Mouse (Mus musculus) limb, embryonic 11.5 days (tissue): ENCODE results near the gene Gpkow. TPM values are rescaled to one million over a fixed set of nuclear protein-coding genes. Genes with fewer than 3 reads are reported as not detected.
A peak's percentile ranks its signal among the peaks of the same experiment; 100 is the strongest.

Experiments
- ATAC-seq: fragments of 200-750 bp; cut with Nextera tagmentation; 2 replicates; pipeline ENCODE4 v1.8.0; 2017; ENCODE audit warnings: low read depth; ENCODE audit not compliant: insufficient number of reproducible peaks, low FRiP score, low TSS enrichment
- DNase-seq: peaks from one replicate; pipeline ENCODE4 v3.0.0-alpha.2; 2015; ENCODE audit warnings: low spot score
- H3K27ac ChIP-seq: fragments of 300-500 bp; sonication (generic); replicated peaks from 2 replicates; pipeline ENCODE4 v1.5.1; 2014; ENCODE audit warnings: low read depth, mild to moderate bottlenecking, low read length
- H3K27me3 ChIP-seq: fragments of 300-500 bp; sonication (generic); 2 replicates; pipeline ENCODE4 v1.6.1; 2014; ENCODE audit warnings: mild to moderate bottlenecking, low read length, mixed read lengths; ENCODE audit not compliant: control insufficient read depth, insufficient read depth
- H3K36me3 ChIP-seq: fragments of 300-500 bp; sonication (generic); 2 replicates; pipeline ENCODE4 v1.6.1; 2014; ENCODE audit warnings: mild to moderate bottlenecking, low read length, moderate library complexity, mixed read lengths; ENCODE audit not compliant: control insufficient read depth, insufficient read depth
- H3K4me1 ChIP-seq: fragments of 300-500 bp; sonication (generic); 2 replicates; pipeline ENCODE4 v1.6.1; 2014; ENCODE audit warnings: low read length, mixed read lengths; ENCODE audit not compliant: control insufficient read depth, insufficient read depth
- H3K4me2 ChIP-seq: fragments of 300-500 bp; sonication (generic); 2 replicates; pipeline ENCODE4 v1.6.1; 2014; ENCODE audit warnings: low read depth, mild to moderate bottlenecking, moderate library complexity; ENCODE audit not compliant: severe bottlenecking
- H3K4me3 ChIP-seq: fragments of 300-500 bp; sonication (generic); 2 replicates; pipeline ENCODE4 v1.5.1; 2014; ENCODE audit warnings: low read depth, low read length
- H3K9ac ChIP-seq: fragments of 300-500 bp; sonication (generic); 2 replicates; pipeline ENCODE4 v1.6.1; 2014; ENCODE audit warnings: mild to moderate bottlenecking, low read length
- H3K9me3 ChIP-seq: fragments of 300-500 bp; sonication (generic); 2 replicates; pipeline ENCODE4 v1.6.1; 2016; ENCODE audit warnings: low read length; ENCODE audit not compliant: control insufficient read depth
- WGBS: fragments of 180-500 bp; shearing (Covaris S2); extraction: QIAGEN DNeasy Blood & Tissue Kit; methylation state at CpG from one replicate; pipeline ENCODE4 v1.1.7; 2014; 5-methylcytosine and 5-hydroxymethylcytosine counted together
- polyA plus RNA-seq: library from polyadenylated mRNA; unstranded; fragments of >200 nt; fragmentation: Nextera tagmentation; extraction: Ambion mirVana; gene quantifications from 2 replicates; pipeline ENCODE4 v1.2.1, GENCODE M21; 2014

Gene Gpkow
- 40.9 and 43.4 TPM in 2 replicates for polyA plus RNA-seq

DNA sequence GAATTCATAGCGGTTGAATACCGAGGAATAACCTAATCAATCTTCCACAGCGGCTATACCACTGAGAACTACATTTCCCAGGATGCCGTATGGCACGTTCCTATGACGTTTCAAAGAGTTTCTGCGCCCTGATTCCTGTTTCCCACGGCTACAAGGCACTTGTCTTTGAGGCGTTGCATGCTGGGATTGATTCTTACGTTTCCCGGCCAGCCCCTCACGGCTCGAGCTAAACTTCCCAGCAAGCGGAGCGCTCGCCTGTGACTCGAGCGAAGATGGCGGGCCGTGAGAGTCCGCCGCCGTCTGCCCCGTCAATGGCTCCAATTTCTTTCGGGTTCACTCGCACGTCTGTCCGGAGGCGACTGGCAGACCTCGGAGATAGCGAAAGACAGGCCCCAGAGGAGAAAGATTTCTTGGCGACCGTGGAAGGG lies at the start of gene Gpkow:
Gene Gpkow (plus strand): TSS at position 178 of the 428 bp plus-strand sequence.
- H3K27me3 ChIP-seq = no peaks in the 10 kb centered on the region
- peak within 1 kb of the TSS; percentile 57 for H3K4me3 ChIP-seq
- no peaks in the 10 kb centered on the region for H3K4me1 ChIP-seq
- H3K27ac ChIP-seq = no peak within 1 kb of the TSS
- no peaks in the 10 kb centered on the region for H3K36me3 ChIP-seq
- DNase-seq (peak; percentile 76), ATAC-seq (peak; percentile 86)
- peak within 1 kb of the TSS; percentile 41 for H3K4me2 ChIP-seq
- H3K9me3 ChIP-seq = no peaks in the 10 kb centered on the region
- peak within 1 kb of the TSS; percentile 58 for H3K9ac ChIP-seq
- 13% methylated on average over 33 of the region's 33 CpGs for WGBS

DNA sequence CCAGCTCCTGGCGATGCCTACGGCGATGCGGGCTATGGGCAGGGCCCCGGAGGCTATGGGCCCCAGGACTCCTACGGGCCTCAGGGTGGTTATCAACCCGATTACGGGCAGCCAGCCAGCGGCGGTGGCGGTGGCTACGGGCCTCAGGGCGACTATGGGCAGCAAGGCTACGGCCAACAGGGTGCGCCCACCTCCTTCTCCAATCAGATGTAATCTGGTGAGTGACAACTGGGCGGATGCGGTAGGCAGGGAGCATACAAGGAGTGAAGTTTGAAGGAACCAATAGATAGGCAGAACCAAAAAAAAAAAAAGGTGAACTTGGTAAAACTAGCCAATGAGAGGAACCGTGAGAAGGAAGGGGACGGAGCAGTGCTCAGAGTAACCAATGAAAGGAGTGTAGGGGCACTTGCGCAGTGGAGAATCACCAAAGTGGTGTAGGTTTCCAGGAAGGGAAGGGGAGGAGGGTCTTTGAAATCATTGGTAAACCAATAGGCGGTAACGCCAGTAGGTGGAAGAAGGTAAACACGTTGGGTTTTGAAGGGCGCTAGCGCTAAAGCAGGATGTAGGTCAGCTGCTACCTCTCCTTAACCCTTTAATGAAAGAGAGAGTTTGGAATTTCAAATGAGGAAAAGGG lies 48.1 kb upstream of the Gpkow start:
- Histone ChIP-seq H3K4me1 (no peaks in the 10 kb centered on the region), H3K9me3 (no peaks in the 10 kb centered on the region), H3K27ac (0 out of 2 replicates have a peak overlapping the region, but pooled peaks have one; percentile 30), H3K9ac (peak overlapping the region; percentile 65), H3K4me3 (peak overlapping the region; percentile 36), H3K4me2 (peak overlapping the region; percentile 60), H3K27me3 (no peaks in the 10 kb centered on the region), H3K36me3 (no peaks in the 10 kb centered on the region)
- WGBS = 18% methylated on average over 25 of the region's 25 CpGs
- DNase-seq = peak; percentile 72
- ATAC-seq = peak; percentile 97

DNA sequence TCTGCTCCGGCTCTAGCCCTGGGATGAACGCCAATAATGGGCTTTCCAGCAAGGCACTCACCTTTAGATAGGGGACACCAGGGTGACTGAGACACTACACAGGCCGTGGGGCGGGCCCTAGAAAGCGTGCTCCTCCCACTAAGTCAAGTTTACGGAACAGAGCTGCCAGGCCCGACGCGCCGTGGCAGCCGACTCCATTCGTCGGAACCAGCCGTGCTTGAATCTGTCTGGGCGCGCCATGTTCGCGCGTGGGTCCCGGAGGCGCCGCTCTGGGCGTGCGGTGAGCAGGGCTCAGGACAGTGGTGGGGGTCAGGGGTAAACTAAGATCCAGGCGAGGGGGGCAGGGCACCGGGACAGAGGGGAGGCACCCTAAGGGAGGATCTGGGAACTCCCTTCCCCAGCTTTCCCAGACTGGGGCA lies 39.7 kb upstream of the Gpkow start, which contains the start of gene Prickle3:
Gene Prickle3 (plus strand): TSS at position 40 of the 419 bp plus-strand sequence.
- H3K27ac ChIP-seq = peak within 1 kb of the TSS; percentile 42; the same call in 1 of the 2 replicates
- no peak for DNase-seq
- H3K4me3 ChIP-seq = peak within 1 kb of the TSS; percentile 38
- H3K4me2 ChIP-seq = peak within 1 kb of the TSS; percentile 47
- no peaks in the 10 kb centered on the region for H3K36me3 ChIP-seq
- H3K9me3 ChIP-seq = no peaks in the 10 kb centered on the region
- H3K27me3 ChIP-seq = no peaks in the 10 kb centered on the region
- 11% methylated on average over 25 of the region's 26 CpGs for WGBS
- ATAC-seq = peak; percentile 46; the same call in 1 of the 2 replicates
- H3K9ac ChIP-seq = peak within 1 kb of the TSS; percentile 56
- H3K4me1 ChIP-seq = no peaks in the 10 kb centered on the region

DNA sequence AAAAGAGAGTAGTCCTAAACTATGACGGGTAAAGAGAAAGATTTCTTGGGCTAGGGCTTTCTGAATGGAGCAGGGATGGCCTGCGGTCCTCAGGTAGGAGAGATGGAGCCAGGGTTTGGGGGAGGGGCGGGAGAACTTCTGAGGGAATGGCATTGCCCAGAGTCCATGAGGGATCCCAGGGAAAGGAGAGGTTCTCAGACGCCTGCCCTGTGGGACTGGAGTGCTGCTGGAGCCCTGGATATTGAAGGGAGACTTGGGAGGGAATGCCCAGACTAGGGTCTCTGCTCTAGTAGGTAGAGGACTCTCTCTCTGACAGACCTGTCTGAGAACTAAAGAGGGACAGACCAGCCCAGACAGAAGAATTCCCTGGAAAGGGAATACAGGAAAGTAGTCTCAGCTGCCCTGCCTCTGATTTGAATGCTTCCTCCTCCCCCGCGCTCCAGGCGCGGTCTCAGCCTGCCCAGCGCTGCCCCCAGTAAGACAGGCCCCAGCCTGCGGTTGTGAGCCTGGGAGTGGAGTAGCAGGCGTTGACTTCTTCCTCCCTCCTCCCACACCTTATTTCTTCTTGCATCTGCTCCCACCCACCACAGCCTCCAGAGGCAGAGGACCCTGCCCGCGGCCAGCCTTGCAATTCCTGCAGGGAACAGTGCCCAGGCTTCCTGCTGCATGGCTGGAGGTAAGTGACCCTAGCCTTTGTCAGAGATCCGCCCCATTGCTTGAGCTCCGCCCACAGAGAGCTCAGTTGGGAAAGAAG lies 38.7 kb upstream of the Gpkow start:
- no peaks in the 10 kb centered on the region for H3K27me3 ChIP-seq
- 26% methylated on average over 13 of the region's 15 CpGs for WGBS
- peak overlapping the region; percentile 22 for H3K9ac ChIP-seq
- peak; percentile 51 for DNase-seq
- no peaks in the 10 kb centered on the region for H3K36me3 ChIP-seq
- H3K27ac ChIP-seq = peak overlapping the region; percentile 42; the same call in 1 of the 2 replicates
- ATAC-seq = peak; percentile 73
- peak overlapping the region; percentile 38; the same call in 1 of the 2 replicates for H3K4me3 ChIP-seq
- H3K9me3 ChIP-seq = no peaks in the 10 kb centered on the region
- no peaks in the 10 kb centered on the region for H3K4me1 ChIP-seq
- peak overlapping the region; percentile 47 for H3K4me2 ChIP-seq

DNA sequence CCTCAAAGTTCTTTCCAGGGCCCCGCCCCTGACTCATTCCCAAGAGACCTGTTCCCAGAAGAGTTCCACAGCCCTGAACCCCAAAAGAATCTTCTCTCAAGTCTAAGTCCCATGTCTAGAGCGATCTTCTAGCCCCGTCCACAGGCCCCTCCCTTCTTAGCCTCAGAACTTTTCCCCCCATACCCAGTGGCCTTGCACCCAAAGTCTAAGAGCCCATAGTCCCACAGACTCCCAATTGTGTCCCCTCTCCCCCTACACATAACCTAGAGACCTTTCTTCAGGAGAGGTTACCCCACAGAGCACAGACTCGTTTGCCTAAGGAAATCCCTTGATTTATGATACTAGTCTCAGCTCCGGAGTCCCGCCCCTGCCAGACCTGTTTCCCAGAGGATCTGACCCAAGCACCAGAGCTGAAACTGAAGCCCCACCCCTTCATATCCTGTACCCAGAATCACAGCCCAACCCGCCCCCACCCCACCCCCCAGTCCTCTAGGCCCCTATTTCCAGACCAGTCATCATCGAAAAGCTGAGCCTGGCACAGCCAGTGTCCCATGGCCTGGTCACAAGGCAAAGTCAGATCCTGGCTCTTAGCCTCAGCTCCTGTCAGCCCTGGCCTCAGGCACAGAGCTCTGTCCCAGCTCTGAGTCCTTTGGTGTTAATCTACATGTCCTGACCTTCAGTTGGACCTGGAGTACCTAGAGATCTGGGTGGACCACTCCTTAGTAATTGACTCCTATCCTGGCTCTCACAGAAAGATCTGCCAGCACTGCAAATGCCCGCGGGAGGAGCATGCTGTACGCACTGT lies 37.9 kb upstream of the Gpkow start:
- H3K4me3 ChIP-seq = peak overlapping the region; percentile 38; the same call in 1 of the 2 replicates
- H3K27ac ChIP-seq = 0 out of 2 replicates have a peak overlapping the region, but pooled peaks have one; percentile 30
- 31% methylated on average over 11 of the region's 11 CpGs for WGBS
- H3K9me3 ChIP-seq = no peaks in the 10 kb centered on the region
- ATAC-seq (peak; percentile 62), DNase-seq (no peak)
- peak overlapping the region; percentile 47; the same call in 1 of the 2 replicates for H3K4me2 ChIP-seq
- no peaks in the 10 kb centered on the region for H3K4me1 ChIP-seq
- no peak overlapping the region for H3K9ac ChIP-seq
- no peaks in the 10 kb centered on the region for H3K36me3 ChIP-seq
- no peaks in the 10 kb centered on the region for H3K27me3 ChIP-seq

DNA sequence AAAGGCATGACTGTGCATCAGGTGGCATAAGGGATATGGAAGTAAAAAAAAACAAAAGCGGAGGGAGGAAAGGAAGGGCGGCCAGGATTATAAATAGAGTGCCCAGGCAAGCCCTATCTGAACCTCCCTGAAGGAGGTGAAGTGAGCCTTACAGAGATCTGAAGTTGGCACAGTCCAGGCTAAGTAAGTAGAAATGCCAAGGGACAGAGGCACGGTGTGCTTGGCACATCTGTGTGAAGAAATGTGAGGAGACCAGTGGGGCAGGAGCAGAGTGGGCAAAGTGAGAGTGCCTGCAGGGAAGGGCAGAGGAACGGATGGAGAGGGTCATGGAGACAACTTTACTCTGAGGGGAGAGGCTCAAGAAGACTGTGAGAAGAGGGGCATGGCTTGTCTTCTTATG lies 35.8 kb upstream of the Gpkow start:
- Histone ChIP-seq H3K4me3 (no peak overlapping the region), H3K4me2 (no peak overlapping the region), H3K4me1 (no peaks in the 10 kb centered on the region), H3K27ac (no peak overlapping the region), H3K9ac (no peak overlapping the region), H3K36me3 (no peaks in the 10 kb centered on the region), H3K27me3 (no peaks in the 10 kb centered on the region), H3K9me3 (no peaks in the 10 kb centered on the region)
- 84% methylated on average over 4 of the region's 4 CpGs for WGBS
- DNase-seq (no peak), ATAC-seq (no peak)

DNA sequence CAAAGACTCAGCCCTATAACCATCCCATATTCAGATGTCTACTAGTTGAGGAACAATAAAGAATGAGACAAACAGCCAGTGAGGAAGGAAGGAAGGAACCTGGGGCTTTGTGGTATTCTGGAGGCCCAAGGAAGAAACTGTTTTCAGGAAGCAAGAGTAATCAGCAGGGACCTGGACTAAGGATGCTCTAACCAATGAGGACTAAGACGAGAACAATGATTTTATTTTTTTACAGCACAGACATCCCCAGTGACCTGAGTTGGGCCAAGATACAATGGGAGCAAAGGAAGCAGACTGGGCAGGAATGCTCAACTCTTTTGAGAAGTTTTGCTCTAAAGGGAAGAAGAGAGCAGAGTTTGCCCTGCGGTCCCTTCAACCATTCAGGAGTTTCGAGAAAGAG lies 34.0 kb upstream of the Gpkow start:
- Histone ChIP-seq H3K4me2 (no peak overlapping the region), H3K9me3 (no peaks in the 10 kb centered on the region), H3K27ac (no peak overlapping the region), H3K4me1 (no peaks in the 10 kb centered on the region), H3K27me3 (no peaks in the 10 kb centered on the region), H3K9ac (no peak overlapping the region), H3K36me3 (no peaks in the 10 kb centered on the region), H3K4me3 (no peak overlapping the region)
- DNase-seq (no peak), ATAC-seq (no peak)
- 82% methylated on average over 3 of the region's 3 CpGs for WGBS

DNA sequence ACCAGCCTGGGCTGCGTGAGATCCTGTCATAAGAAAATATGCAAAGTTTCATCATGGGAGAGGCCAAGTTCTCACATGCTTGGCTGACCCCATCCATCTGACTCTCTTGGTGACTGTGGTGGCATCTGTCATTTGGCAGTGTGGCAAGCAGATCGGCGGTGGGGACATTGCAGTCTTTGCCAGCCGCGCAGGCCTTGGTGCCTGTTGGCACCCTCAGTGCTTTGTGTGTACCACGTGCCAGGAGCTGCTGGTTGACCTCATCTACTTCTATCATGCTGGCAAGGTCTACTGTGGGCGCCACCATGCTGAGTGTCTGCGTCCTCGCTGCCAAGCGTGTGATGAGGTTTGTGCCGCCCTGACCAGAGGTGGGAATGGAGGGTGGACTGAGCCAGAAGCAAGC lies 32.1 kb upstream of the Gpkow start:
- Histone ChIP-seq H3K4me2 (no peak overlapping the region), H3K27ac (no peak overlapping the region), H3K27me3 (no peaks in the 10 kb centered on the region), H3K4me3 (no peak overlapping the region), H3K4me1 (no peaks in the 10 kb centered on the region), H3K9me3 (no peaks in the 10 kb centered on the region), H3K9ac (no peak overlapping the region), H3K36me3 (no peaks in the 10 kb centered on the region)
- 90% methylated on average over 11 of the region's 11 CpGs for WGBS
- no peak for DNase-seq
- no peak for ATAC-seq
